Mouse (Mus musculus) cerebellum, adult 9-11 months (tissue): Measurements from ENCODE around the gene Per1.

Experiments used
- DNase-seq: peaks from one replicate; pipeline ENCODE4 v3.0.0; 2022

Gene Per1

DNA sequence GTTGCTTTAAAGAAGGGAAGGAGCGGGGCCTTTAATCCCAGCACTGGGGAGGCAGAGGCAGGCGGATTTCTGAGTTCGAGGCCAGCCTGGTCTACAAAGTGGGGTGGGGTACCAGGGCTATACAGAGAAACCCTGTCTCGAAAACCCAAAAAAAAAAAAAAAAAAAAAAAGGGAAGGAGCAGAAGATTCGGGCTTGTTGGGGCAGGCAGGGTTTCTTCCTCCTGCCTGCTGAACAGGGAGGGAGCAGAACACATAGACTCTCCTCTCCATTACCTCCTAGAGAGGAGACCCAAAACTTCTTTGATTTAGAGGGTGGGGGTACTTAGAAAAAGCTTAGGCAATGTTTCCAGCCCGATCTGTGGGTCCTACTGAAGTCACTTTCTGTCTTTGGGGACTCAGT is 40.3 kb downstream of the Per1 start:
- DNase-seq = no peak

DNA sequence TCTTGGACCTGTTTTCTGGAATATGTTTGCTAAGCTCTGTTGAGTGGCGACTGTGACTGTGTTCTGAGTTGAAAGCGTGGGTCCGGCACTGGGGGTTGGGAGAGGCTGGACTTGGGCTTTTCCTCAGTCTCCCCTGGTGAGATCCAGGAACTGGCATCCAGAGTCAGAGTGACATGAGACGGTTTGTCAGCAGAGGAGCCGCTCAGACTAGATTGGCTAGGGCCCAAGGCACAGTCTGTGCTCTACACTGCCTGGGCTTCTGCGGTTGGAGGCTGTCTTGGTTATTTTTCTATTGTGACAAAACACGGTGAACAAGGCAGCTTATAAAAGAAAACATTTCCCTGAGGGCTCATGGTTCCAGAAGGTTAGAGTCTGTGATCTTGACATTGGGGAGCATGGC is 52.5 kb downstream of the Per1 start:
- DNase-seq = no peak

DNA sequence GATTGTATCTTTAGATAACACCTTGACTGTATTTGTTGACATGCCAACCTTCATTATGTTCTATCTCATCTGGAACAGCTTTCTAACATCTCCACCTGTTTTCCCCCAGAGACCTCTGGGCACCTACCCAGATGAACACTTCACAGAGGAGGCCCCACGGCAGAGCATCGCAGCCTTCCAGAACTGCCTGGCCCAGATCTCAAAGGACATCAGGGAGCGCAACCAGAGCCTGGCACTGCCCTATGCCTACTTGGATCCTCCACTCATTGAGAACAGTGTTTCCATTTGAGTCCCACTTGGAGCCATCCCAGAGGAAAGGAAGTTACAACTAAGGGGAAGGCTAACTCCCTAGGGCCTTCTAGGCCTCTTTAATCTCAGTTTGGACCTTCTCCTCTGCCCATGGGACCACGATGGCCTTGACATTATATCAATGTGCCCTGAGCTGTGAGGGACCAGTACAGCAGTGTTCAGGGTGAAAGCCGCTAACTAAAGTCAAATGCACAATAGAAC is 53.5 kb downstream of the Per1 start:
- no peak for DNase-seq

DNA sequence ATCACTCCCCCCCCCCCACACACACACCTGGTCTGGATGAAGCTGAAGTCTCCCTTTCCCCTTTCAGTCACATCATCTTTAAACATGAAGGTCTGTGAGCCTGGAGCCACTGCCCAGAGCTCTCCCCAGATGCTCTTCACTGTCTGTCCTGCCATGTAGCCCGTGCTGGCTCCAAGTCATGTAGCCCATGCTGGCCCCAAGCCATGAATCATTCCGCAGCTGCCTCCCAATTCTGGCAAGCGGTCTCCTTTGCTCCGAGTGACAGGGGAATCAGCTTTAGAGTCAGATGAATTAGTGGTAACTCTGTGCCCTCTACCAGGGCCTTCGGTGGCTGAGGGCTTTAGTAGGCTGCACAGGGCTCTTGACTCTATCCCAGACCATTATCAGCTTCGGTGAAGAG is 54.7 kb downstream of the Per1 start:
- DNase-seq = peak; percentile 23

DNA sequence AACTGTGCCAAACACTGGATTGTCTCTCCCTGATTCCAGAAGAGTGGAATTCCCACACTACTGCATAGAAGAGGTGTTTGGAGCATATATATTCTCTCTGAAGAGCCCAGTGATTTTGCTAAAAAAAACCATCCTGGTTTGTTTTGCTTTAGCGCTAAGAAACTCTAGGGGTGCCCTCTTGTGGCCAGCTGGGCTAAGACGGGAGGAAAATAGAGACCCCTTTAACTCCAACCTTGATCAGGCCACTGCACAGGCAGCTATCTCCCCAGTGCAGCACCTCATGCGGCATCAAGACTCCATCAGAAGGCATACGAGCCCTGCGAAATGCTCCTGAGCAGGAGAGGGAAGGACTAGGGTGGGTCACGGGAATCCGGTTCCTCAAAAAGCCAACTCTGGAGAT is 55.4 kb downstream of the Per1 start:
- DNase-seq = peak; percentile 73

DNA sequence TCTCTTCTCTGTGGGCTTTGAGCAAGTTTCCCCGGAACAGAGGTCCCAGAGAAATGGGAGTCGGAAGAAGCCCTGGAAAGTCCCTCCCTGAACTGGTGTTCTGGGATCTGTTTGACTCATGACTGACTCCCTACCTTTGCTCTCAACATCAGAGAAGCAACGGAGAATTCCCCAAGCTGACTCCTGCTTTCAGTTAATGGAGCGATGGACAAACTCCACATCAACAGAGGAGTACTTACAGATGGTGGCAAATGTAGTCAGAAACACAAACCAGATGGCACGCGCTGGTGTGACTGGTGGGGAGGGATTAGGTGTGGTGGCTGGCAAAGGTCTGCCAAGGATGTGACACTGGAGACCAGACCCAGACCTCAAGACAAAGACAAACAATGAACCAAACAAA is 56.0 kb downstream of the Per1 start:
- no peak for DNase-seq

DNA sequence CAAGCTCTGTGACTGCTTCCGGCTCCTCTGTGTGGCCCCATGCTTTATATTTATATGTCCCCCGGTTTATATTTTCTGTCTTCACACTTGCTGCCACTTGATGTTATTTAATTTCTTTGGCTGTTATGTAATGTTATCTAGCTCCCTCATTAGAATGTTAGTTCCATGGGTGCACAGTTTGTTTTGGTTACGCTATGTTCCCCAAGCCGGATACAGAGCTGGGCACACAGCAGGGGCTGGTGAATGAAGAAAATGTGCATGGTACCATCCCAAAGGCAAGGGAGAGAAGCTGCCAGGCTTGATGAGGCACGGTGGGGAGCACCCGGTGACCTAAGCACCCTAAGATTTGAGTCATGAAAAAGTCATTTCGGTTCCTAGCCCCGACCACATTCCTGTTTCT is 58.8 kb downstream of the Per1 start:
- DNase-seq = no peak

DNA sequence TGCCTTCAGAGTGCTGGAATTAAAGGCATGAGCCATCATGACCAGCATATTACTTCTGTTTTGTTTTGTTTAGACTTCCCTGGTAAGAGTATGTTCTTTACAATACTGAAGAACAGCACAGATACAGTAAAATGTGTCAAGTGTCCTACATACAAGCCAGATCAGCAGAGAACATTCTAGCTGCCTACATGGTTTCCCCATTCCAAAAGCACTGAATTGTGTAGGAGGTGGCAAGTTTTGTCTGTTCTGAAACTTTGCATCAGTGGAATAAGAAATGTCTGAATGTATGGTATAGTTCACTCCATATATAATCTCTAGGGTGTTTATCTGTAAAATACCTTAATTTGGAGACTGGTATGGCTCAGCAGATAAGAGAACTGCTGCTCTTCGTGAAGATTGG is 60.3 kb downstream of the Per1 start:
- no peak for DNase-seq

DNA sequence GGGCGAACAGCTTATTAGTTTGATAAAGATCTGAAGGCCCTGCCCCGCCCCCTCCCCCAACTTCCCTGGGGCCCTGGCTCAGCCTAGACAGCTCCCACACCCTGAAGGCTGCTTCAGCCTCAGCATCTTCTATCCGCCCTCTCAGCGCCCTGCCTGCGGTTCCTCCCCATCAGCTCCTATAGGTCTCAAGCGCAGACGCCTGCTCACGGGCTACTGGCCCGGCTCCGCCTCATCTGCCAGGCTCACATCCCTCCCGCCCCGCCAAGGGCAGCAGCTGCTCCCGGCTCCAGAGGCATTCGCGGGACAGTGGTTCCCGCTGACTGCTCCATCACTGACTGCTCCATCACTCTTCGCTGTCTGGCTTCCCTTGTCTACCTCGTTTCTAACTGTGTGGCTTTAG is 61.8 kb downstream of the Per1 start, which contains the start of gene Alox12b:
TSS of gene Alox12b (plus strand) at position 190 of the 400 bp plus-strand sequence.
- DNase-seq = no peak
